Mouse (Mus musculus) liver, embryonic 13.5 days (tissue): ENCODE measurements around the gene Apex1. TPM values are rescaled to one million over a fixed set of nuclear protein-coding genes. Genes with fewer than 3 reads are reported as not detected.
"Not testable (repeated sequence)": the region's sequence is repeated elsewhere in the genome, so short reads cannot be mapped to it uniquely, and the experiment has no call there.

Experiments used
- ATAC-seq: fragments of 200-750 bp; cut with Nextera tagmentation; 2 replicates; pipeline ENCODE4 v1.8.0; 2017; ENCODE audit warnings: low read depth, mild to moderate bottlenecking, moderate number of reproducible peaks, moderate library complexity
- DNase-seq: peaks from one replicate; pipeline ENCODE4 v3.0.0; 2022
- H3K27ac ChIP-seq: fragments of 300-500 bp; sonication (generic); 2 replicates; pipeline ENCODE4 v1.5.1; 2015; ENCODE audit warnings: moderate library complexity, mild to moderate bottlenecking, inconsistent platforms
- H3K27me3 ChIP-seq: fragments of 300-500 bp; sonication (generic); 2 replicates; pipeline ENCODE4 v1.6.1; 2015; ENCODE audit warnings: mild to moderate bottlenecking, inconsistent platforms
- H3K36me3 ChIP-seq: fragments of 300-500 bp; sonication (generic); 2 replicates; pipeline ENCODE4 v1.6.1; 2015; ENCODE audit warnings: mild to moderate bottlenecking, inconsistent platforms
- H3K4me1 ChIP-seq: fragments of 300-500 bp; sonication (generic); replicated peaks from 2 replicates; pipeline ENCODE4 v1.6.1; 2015; ENCODE audit warnings: inconsistent platforms
- H3K4me2 ChIP-seq: fragments of 300-500 bp; sonication (generic); 2 replicates; pipeline ENCODE4 v1.6.1; 2015; ENCODE audit warnings: inconsistent platforms, mild to moderate bottlenecking, moderate library complexity
- H3K4me3 ChIP-seq: fragments of 300-500 bp; sonication (generic); replicated peaks from 2 replicates; pipeline ENCODE4 v1.5.1; 2015; ENCODE audit warnings: mild to moderate bottlenecking, inconsistent platforms
- H3K9ac ChIP-seq: fragments of 300-500 bp; sonication (generic); 2 replicates; pipeline ENCODE4 v1.6.1; 2015; ENCODE audit warnings: mild to moderate bottlenecking, inconsistent platforms
- H3K9me3 ChIP-seq: fragments of 300-500 bp; sonication (generic); replicated peaks from 2 replicates; pipeline ENCODE4 v1.6.1; 2016; ENCODE audit warnings: inconsistent platforms
- WGBS: fragments of 180-500 bp; shearing (Covaris S2); methylation state at CpG from one replicate; pipeline ENCODE4 v1.1.7; 2015; ENCODE audit not compliant: insufficient replicate concordance; 5-methylcytosine and 5-hydroxymethylcytosine counted together
- polyA plus RNA-seq: library from polyadenylated mRNA; unstranded; fragments of >200 nt; fragmentation: Nextera tagmentation; extraction: Ambion mirVana; gene quantifications from 2 replicates; pipeline ENCODE4 v1.2.1, GENCODE M21; 2015

Gene Apex1
- polyA plus RNA-seq, 1 experiment from 2014 or later: 116 TPM

- WGBS: under 1% methylated on average over 38 of the region's 38 CpGs
- Histone ChIP-seq H3K36me3 (peaks cover 39% of the 10 kb centered on the region), H3K9me3 (no peaks in the 10 kb centered on the region), H3K4me3 (peak overlapping the region; percentile 94), H3K9ac (peak overlapping the region; percentile 97), H3K27me3 (no peaks in the 10 kb centered on the region), H3K4me2 (peak overlapping the region; percentile 93), H3K27ac (peak overlapping the region; percentile 90), H3K4me1 (peaks cover 54% of the 10 kb centered on the region)
- DNase-seq (no peak), ATAC-seq (peak; percentile 67)
These were observed 5.6 kb downstream of the Apex1 start for GRCm38 (mm10) chr14:50930377-50930753.

DNA sequence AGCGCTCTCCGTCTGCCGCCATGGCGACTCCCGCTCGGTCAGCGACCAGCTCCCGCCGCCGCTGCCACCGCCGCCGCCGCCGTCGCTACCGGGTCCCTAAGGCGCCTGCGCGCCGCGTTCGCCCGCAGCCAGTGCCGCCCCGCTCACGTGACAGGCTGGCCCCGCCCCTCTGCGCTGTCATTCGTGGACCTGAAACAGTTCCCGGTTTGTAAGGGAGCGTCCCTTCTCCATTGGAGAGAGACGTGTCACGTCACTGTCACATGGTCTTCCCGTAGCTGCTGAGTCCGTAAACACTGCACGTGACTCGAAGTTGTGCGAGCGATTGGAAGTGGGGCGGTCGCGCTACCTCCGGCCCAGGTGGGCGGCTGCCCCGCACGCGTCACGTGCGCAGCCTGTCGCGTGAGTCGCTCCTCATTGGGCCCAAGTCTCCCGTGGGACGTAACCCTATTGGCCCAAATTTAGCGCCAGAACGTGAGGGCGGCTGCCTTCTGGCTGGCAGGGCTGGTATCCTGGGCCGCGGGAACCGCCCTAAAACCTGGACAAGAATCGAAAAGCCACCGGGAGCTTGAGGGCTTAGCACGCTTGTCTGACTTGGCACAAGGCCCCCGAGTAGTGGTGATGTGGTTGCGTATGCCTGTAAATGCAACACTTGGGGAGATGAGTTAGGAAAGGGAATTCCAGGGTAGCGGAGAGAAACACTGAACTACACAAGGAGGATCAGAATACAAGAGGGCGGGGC lies 6.2 kb downstream of the Apex1 start, which contains the start of the genes Pip4p1 and Pnp:
Gene Pip4p1, minus strand, starts transcription at position 103 of the 739 bp plus-strand sequence.
Gene Pnp, plus strand, starts transcription at position 329 of the 739 bp plus-strand sequence.
- under 1% methylated on average over 68 of the region's 68 CpGs for WGBS
- H3K9me3 ChIP-seq: no peaks in the 10 kb centered on the region
- H3K27me3 ChIP-seq: no peaks in the 10 kb centered on the region
- H3K4me3 ChIP-seq: peak within 1 kb of the TSS; percentile 94
- H3K4me2 ChIP-seq: peak within 1 kb of the TSS; percentile 93
- H3K27ac ChIP-seq: peak within 1 kb of the TSS; percentile 90
- peak; percentile 99 for DNase-seq
- H3K4me1 ChIP-seq: peaks cover 49% of the 10 kb centered on the region
- H3K9ac ChIP-seq: peak within 1 kb of the TSS; percentile 97
- H3K36me3 ChIP-seq: peaks cover 38% of the 10 kb centered on the region
- ATAC-seq: peak; percentile 95

GRCm38 (mm10) chr14:50931493-50932020 lies 6.8 kb downstream of the Apex1 start:
- WGBS: 14% methylated on average over 12 of the region's 12 CpGs
- Histone ChIP-seq H3K27ac (peak overlapping the region; percentile 90), H3K27me3 (no peaks in the 10 kb centered on the region), H3K9ac (peak overlapping the region; percentile 73), H3K9me3 (no peaks in the 10 kb centered on the region), H3K4me1 (peaks cover 42% of the 10 kb centered on the region), H3K4me3 (peak overlapping the region; percentile 94), H3K36me3 (peaks cover 32% of the 10 kb centered on the region), H3K4me2 (peak overlapping the region; percentile 93)
- no peak for DNase-seq
- ATAC-seq: no peak

GRCm38 (mm10) chr14:50936649-50937048 lies 11.9 kb downstream of the Apex1 start:
- Histone ChIP-seq H3K27me3 (no peaks in the 10 kb centered on the region), H3K4me1 (peaks cover 8% of the 10 kb centered on the region), H3K9me3 (no peaks in the 10 kb centered on the region), H3K27ac (no peak overlapping the region), H3K4me2 (no peak overlapping the region), H3K36me3 (no peaks in the 10 kb centered on the region), H3K4me3 (no peak overlapping the region), H3K9ac (no peak overlapping the region)
- ATAC-seq (no peak), DNase-seq (no peak)
- WGBS: 49% methylated on average over 1 of the region's 1 CpGs

DNA sequence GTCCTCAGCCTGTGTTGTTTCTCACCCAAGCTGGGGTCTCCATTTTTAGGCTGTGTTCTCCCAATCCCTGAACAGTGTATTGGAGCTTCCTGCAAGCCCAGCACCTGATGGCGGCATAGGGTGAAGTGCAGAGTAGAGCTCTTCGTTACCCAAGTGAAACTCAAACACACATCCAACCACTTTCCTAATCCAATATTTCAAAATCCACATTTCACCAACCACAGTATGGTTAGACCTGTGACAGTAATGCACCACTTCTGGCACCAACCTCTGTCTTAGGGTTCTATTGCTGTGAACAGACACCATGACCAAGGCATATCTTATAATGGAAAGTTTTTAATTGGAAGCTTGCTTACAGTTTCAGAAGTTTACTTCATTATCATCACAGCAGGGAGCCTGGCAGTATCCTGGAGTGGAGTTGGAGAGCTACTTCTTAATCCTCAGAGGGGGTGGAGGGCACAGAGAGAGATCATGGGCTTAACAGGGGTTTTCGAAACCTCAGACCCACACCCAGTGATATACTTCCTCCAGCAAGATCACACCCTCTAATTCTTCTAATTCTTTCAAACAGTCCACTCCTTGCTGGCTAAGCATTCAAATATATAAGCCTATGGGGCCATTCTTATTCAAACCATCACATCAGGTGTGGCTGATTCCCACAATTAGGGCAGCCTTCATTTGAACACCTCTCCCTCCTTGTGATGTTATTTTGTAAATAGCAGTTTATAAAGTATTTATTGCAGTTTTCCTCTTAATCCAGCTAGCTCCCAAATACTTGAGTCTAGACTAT lies 13.5 kb downstream of the Apex1 start:
- Histone ChIP-seq H3K4me1 (no peaks in the 10 kb centered on the region; the same call in 1 of the 2 replicates), H3K4me2 (no peak overlapping the region), H3K36me3 (no peaks in the 10 kb centered on the region), H3K27ac (no peak overlapping the region), H3K9me3 (no peaks in the 10 kb centered on the region), H3K9ac (no peak overlapping the region), H3K4me3 (no peak overlapping the region), H3K27me3 (no peaks in the 10 kb centered on the region)
- ATAC-seq: no peak
- no peak for DNase-seq
- WGBS: 76% methylated on average over 3 of the region's 3 CpGs

DNA sequence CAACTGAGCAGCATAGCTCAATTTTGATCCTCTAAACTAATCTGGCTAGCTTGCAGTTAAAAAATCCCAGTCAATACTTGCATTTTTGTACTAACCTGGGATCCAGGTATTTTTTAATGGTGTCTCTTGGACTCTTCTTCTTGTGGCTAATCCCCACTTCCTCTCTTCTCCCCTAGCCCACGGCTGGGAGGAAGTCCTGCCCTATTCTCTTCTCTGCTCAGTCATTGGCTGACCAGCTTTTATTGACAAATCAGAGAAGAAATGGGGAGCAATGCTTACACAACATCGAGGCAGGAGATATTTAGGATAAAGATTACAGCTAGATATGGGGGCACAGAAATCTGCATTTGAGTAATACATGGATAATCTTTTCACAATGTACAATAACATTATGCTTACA lies 14.2 kb downstream of the Apex1 start:
- Histone ChIP-seq H3K4me1 (peaks cover 4% of the 10 kb centered on the region), H3K9ac (no peak overlapping the region), H3K4me2 (no peak overlapping the region), H3K27me3 (no peaks in the 10 kb centered on the region), H3K9me3 (no peaks in the 10 kb centered on the region), H3K27ac (no peak overlapping the region), H3K4me3 (no peak overlapping the region), H3K36me3 (no peaks in the 10 kb centered on the region)
- WGBS: 7% methylated on average over 2 of the region's 2 CpGs
- DNase-seq: no peak
- ATAC-seq: no peak

- no peaks in the 10 kb centered on the region for H3K27me3 ChIP-seq
- 7% methylated on average over 31 of the region's 31 CpGs for WGBS
- H3K4me2 ChIP-seq: peak within 1 kb of the TSS; percentile 84
- H3K36me3 ChIP-seq: peaks cover 14% of the 10 kb centered on the region
- peak within 1 kb of the TSS; percentile 85 for H3K9ac ChIP-seq
- peak within 1 kb of the TSS; percentile 91 for H3K27ac ChIP-seq
- peaks cover 25% of the 10 kb centered on the region for H3K4me1 ChIP-seq
- DNase-seq: peak; percentile 91
- H3K9me3 ChIP-seq: no peaks in the 10 kb centered on the region
- peak; percentile 97 for ATAC-seq
- H3K4me3 ChIP-seq: peak within 1 kb of the TSS; percentile 78
These were observed 19.3 kb downstream of the Apex1 start, which contains the start of gene Gm49342 for GRCm38 (mm10) chr14:50943932-50944667. Gene Gm49342 (plus strand): TSS chr14:50944517.

GRCm38 (mm10) chr14:50944668-50945033 lies 19.9 kb downstream of the Apex1 start:
- Histone ChIP-seq H3K4me1 (peaks cover 25% of the 10 kb centered on the region), H3K4me2 (peak overlapping the region; percentile 84), H3K36me3 (peaks cover 20% of the 10 kb centered on the region), H3K9ac (peak overlapping the region; percentile 85), H3K27ac (peak overlapping the region; percentile 91), H3K4me3 (peak overlapping the region; percentile 78)
- not testable (repeated sequence) for H3K9me3 ChIP-seq, DNase-seq, H3K27me3 ChIP-seq
- under 1% methylated on average over 15 of the region's 15 CpGs for WGBS
- peak; percentile 89 for ATAC-seq

- peak overlapping the region; percentile 84 for H3K4me2 ChIP-seq
- not testable (repeated sequence) for H3K27me3 ChIP-seq, ATAC-seq, DNase-seq, H3K9me3 ChIP-seq
- peak overlapping the region; percentile 78 for H3K4me3 ChIP-seq
- peaks cover 21% of the 10 kb centered on the region for H3K36me3 ChIP-seq
- peak overlapping the region; percentile 85 for H3K9ac ChIP-seq
- peak overlapping the region; percentile 91 for H3K27ac ChIP-seq
- H3K4me1 ChIP-seq: peaks cover 25% of the 10 kb centered on the region
- 6% methylated on average over 6 of the region's 6 CpGs for WGBS
These were observed 20.3 kb downstream of the Apex1 start for GRCm38 (mm10) chr14:50945081-50945480.

DNA sequence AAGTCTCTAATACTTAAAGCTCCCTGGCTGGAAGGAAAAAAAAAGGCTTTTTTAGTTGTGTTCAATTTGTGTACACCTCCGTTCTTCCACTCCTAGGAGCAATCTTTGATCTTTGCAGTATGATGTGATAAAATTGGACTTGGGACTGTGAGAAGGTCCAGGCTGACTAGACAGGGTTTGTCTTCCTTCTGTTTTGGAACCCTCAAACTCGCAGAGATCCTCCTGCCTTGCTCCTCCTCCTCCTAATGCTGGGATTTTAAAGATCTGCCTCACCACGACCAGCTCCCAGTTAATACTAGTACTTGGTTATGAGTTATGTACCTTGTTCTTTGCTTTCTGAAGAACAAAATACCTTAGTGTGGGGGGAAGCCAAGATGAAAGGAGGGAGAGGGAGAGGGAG lies 20.8 kb downstream of the Apex1 start:
- 4% methylated on average over 3 of the region's 3 CpGs for WGBS
- ATAC-seq, H3K9me3 ChIP-seq, DNase-seq, H3K27me3 ChIP-seq: not testable (repeated sequence)
- Histone ChIP-seq H3K4me1 (peaks cover 25% of the 10 kb centered on the region), H3K27ac (peak overlapping the region; percentile 91), H3K9ac (peak overlapping the region; percentile 85), H3K4me3 (peak overlapping the region; percentile 78), H3K36me3 (peaks cover 23% of the 10 kb centered on the region), H3K4me2 (peak overlapping the region; percentile 84)
